Mouse (Mus musculus) hindbrain, embryonic 10.5 days (tissue): Measurements from ENCODE around the gene Ttc30a2. TPM values are rescaled to one million over a fixed set of nuclear protein-coding genes. Genes with fewer than 3 reads are reported as not detected.
"Not testable (repeated sequence)": the region's sequence is repeated elsewhere in the genome, so short reads cannot be mapped to it uniquely, and the experiment has no call there.

Experiments used
- DNase-seq: peaks from one replicate; pipeline ENCODE4 v3.0.0-alpha.2; 2017; ENCODE audit warnings: low spot score
- H3K27ac ChIP-seq: fragments of 300-500 bp; sonication (generic); 2 replicates; pipeline ENCODE4 v1.5.1; 2016; ENCODE audit warnings: mild to moderate bottlenecking, moderate library complexity
- H3K27me3 ChIP-seq: fragments of 300-500 bp; sonication (generic); 2 replicates; pipeline ENCODE4 v1.6.1; 2016; ENCODE audit warnings: mild to moderate bottlenecking; ENCODE audit not compliant: poor library complexity, insufficient read depth, severe bottlenecking
- H3K36me3 ChIP-seq: fragments of 300-500 bp; sonication (generic); 2 replicates; pipeline ENCODE4 v1.6.1; 2016; ENCODE audit warnings: mild to moderate bottlenecking, moderate library complexity
- H3K4me1 ChIP-seq: fragments of 300-500 bp; sonication (generic); replicated peaks from 2 replicates; pipeline ENCODE4 v1.6.1; 2016; ENCODE audit warnings: mild to moderate bottlenecking
- H3K4me3 ChIP-seq: fragments of 300-500 bp; sonication (generic); 2 replicates; pipeline ENCODE4 v1.5.1; 2016; ENCODE audit warnings: mild to moderate bottlenecking, moderate library complexity
- H3K9me3 ChIP-seq: fragments of 300-500 bp; sonication (generic); 2 replicates; pipeline ENCODE4 v1.6.1; 2016; ENCODE audit warnings: mild to moderate bottlenecking, moderate library complexity
- WGBS: fragments of 180-500 bp; shearing (Covaris S2); methylation state at CpG from one replicate; pipeline ENCODE4 v1.1.7; 2016; 5-methylcytosine and 5-hydroxymethylcytosine counted together
- polyA plus RNA-seq: library from polyadenylated mRNA; unstranded; fragments of >200 nt; fragmentation: Nextera tagmentation; extraction: Ambion mirVana; gene quantifications from 2 replicates; pipeline ENCODE4 v1.2.1, GENCODE M21; 2016

Gene Ttc30a2
- polyA plus RNA-seq, 1 experiment from 2014 or later, result 0.72 TPM

GRCm38 (mm10) chr2:75990885-75991539, 13.0 kb upstream of the Ttc30a2 start:
- WGBS, result 46% methylated on average over 13 of the region's 13 CpGs
- Histone ChIP-seq H3K27me3 (no peaks in the 10 kb centered on the region), H3K4me1 (peaks cover 53% of the 10 kb centered on the region), H3K36me3 (no peaks in the 10 kb centered on the region), H3K4me3 (no peak overlapping the region), H3K9me3 (no peaks in the 10 kb centered on the region), H3K27ac (peak overlapping the region; percentile 81)
- DNase-seq, result peak; percentile 83

DNA sequence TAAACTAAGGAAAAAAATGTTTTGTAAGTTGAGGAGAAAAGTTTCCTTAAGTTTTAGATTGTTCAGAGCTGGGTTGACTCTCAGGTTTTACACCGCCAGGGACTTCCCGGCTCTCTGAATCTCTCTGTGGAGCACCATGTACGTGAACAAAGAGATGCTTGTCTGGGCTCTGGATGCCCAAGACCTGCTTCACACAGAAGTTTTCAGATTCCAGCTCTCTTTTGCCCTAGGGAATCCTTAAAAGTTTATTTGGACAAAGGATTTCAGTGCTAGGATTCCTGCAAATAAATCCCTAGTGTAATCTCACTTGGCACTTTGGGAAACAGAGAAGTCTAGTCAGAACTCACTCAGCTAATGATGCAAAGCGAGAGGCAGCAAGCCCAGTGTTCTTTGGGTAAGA, 11.7 kb upstream of the Ttc30a2 start:
- H3K27ac ChIP-seq, result peak overlapping the region; percentile 81
- no peak overlapping the region for H3K4me3 ChIP-seq
- 53% methylated on average over 4 of the region's 4 CpGs for WGBS
- no peaks in the 10 kb centered on the region for H3K36me3 ChIP-seq
- no peaks in the 10 kb centered on the region for H3K9me3 ChIP-seq
- H3K27me3 ChIP-seq, result no peaks in the 10 kb centered on the region
- DNase-seq, result no peak
- H3K4me1 ChIP-seq, result peaks cover 61% of the 10 kb centered on the region

DNA sequence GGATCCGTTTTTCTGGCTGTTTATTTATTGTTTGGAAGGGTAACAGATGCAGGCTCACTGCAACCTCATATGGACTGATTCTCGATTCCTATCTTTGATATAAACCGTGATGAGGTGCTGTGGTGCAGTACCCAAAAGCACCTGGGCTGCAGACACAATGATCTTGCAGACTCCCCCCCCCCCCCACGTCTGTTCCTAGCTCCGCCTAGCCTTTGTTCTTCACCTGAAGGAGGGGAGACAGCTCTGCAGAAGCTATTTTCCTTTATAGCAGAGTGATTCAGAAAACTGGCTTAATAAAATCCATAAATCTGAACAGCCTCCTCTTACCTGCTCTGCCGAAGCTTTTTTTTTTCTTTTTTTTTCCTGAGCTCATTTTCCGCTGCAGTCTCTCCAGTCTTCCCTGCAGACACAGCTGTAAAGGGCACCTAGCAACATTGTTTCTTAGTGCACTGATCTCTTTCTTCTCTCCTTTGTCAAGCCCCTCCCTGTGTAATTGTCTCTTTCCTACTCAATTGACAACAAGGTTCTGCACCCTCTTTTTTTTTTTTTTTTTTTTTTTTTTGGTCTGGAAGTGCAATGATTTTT, 10.9 kb upstream of the Ttc30a2 start:
- peaks cover 61% of the 10 kb centered on the region for H3K4me1 ChIP-seq

GRCm38 (mm10) chr2:75988378-75988777, 10.4 kb upstream of the Ttc30a2 start:
- Histone ChIP-seq H3K4me1 (peaks cover 56% of the 10 kb centered on the region), H3K27ac (peak overlapping the region; percentile 81), H3K9me3 (no peaks in the 10 kb centered on the region), H3K27me3 (no peaks in the 10 kb centered on the region), H3K4me3 (no peak overlapping the region), H3K36me3 (no peaks in the 10 kb centered on the region)
- WGBS, result 68% methylated on average over 4 of the region's 4 CpGs
- DNase-seq, result no peak

More for the DNA sequence above, 10.9 kb upstream of the Ttc30a2 start:
- Histone ChIP-seq H3K9me3 (no peaks in the 10 kb centered on the region), H3K36me3 (no peaks in the 10 kb centered on the region), H3K27me3 (no peaks in the 10 kb centered on the region), H3K4me3 (no peak overlapping the region), H3K27ac (peak overlapping the region; percentile 81)
- 47% methylated on average over 7 of the region's 7 CpGs for WGBS
- no peak for DNase-seq

- Histone ChIP-seq H3K27ac (peak overlapping the region; percentile 81), H3K4me1 (peaks cover 55% of the 10 kb centered on the region)
Observed at GRCm38 (mm10) chr2:75987739-75988138, 9.8 kb upstream of the Ttc30a2 start.

DNA sequence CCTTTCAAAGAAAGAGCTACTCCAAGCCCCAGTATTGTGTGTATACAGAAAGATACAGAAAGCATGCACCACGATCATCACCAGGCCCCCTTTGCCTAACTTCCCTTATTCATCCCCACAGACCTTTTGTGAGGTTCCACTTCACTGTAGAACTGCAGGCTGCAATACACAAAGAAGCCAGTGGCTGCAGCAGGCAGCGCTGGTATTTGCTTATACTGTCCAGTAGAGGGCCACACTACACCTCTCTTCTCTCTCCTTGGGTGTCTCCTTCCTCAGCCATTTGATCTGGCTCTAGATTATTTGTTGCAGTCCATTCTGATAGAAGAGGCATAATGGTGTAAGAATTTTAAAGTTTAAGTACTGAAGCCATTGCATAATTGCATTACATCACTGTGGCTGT, 7.2 kb upstream of the Ttc30a2 start:
- peak; percentile 72 for DNase-seq
- H3K36me3 ChIP-seq, result no peaks in the 10 kb centered on the region
- no peak overlapping the region for H3K4me3 ChIP-seq
- no peaks in the 10 kb centered on the region for H3K9me3 ChIP-seq
- H3K4me1 ChIP-seq, result peaks cover 37% of the 10 kb centered on the region
- H3K27me3 ChIP-seq, result no peaks in the 10 kb centered on the region
- peak overlapping the region; percentile 76 for H3K27ac ChIP-seq
- 9% methylated on average over 2 of the region's 2 CpGs for WGBS

More at GRCm38 (mm10) chr2:75987739-75988138, 9.8 kb upstream of the Ttc30a2 start:
- no peak for DNase-seq
- Histone ChIP-seq H3K27me3 (no peaks in the 10 kb centered on the region), H3K9me3 (no peaks in the 10 kb centered on the region), H3K4me3 (no peak overlapping the region), H3K36me3 (no peaks in the 10 kb centered on the region)
- WGBS, result 72% methylated on average over 9 of the region's 9 CpGs

DNA sequence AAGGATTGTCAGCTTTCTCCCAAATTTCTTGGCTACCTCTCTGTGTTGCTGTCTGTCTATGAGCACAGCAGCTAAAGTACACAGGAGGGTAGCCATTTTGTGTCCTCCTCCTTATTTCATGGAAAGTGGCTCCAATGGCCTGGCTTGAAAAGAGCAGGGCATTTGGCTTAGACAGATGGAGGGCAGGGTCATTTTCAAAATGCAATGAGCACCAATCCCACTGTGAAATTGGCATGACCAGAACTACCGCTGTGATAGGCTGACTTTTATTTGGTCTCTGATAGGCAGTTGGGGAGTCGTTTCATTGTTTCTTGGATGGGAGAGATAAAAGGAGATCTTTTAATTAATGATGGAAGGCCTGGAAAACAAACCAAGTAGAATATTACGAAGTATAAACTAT, 5.9 kb upstream of the Ttc30a2 start:
- peaks cover 31% of the 10 kb centered on the region for H3K4me1 ChIP-seq
- DNase-seq, result no peak
- no peaks in the 10 kb centered on the region for H3K36me3 ChIP-seq
- no peaks in the 10 kb centered on the region for H3K9me3 ChIP-seq
- WGBS, result 70% methylated on average over 3 of the region's 3 CpGs
- H3K27ac ChIP-seq, result peak overlapping the region; percentile 17; the same call in 1 of the 2 replicates
- H3K4me3 ChIP-seq, result no peak overlapping the region
- H3K27me3 ChIP-seq, result no peaks in the 10 kb centered on the region

DNA sequence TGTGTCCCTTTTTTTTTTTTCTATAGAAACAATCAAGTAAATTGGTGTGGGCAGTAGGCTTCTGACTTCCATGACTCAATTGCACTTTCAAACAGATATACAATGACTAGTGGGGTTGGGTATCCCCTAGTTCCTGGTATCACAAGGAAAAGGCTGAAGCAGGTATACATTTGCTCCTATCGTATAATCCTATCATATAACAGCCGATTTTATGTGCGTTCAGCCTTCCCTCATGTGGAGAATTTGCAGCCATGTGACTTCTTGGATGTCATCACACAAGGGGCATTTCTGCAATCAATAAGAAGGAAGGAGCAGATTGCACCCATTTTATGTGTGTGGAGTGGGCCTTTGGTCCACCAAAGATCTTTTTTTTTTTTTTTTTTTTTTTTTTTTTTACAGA, 5.1 kb upstream of the Ttc30a2 start:
- Histone ChIP-seq H3K27me3 (no peaks in the 10 kb centered on the region), H3K4me1 (peaks cover 23% of the 10 kb centered on the region), H3K27ac (no peak overlapping the region), H3K9me3 (no peaks in the 10 kb centered on the region), H3K36me3 (no peaks in the 10 kb centered on the region), H3K4me3 (no peak overlapping the region)
- DNase-seq, result no peak
- WGBS, result 98% methylated on average over 3 of the region's 3 CpGs

GRCm38 (mm10) chr2:75982626-75983025, 4.7 kb upstream of the Ttc30a2 start:
- DNase-seq, result no peak
- Histone ChIP-seq H3K36me3 (no peaks in the 10 kb centered on the region), H3K4me3 (no peak overlapping the region), H3K27ac (no peak overlapping the region), H3K27me3 (no peaks in the 10 kb centered on the region), H3K9me3 (no peaks in the 10 kb centered on the region), H3K4me1 (peaks cover 19% of the 10 kb centered on the region)
- 95% methylated on average over 4 of the region's 4 CpGs for WGBS

DNA sequence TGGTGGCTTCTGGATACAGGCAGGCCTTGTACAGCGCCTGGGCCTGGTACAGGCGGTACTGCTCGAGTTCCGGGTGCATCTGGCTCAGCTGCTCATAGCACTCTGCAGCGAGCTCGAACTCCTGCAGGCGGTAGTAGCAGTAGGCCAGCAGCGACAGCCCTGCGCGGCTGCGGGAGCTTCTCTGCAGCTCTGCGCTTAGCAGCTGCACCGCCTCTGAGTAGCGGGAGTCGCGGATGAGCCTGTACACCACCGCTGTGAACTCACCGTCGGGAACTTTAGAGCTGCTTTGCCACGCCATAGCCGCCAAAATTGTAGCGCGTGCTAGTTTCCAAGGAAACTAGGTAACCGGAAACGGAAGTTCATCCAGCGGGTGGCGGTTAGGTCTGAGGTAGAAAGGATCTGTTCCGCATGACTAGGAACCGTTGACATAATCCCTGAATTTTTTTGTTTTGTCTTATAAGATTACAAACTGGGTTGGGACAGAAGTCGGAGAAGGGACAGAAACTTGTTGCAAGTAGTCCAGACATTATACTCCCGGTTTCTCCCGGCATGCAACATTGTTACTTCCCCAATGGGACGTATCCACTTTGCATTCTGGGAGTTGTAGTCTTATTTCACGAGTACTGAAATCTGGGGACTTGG, 3.6 kb upstream of the Ttc30a2 start, which contains the start of gene Ttc30a1:
Gene Ttc30a1 (minus strand): TSS at position 528 of the 642 bp plus-strand sequence.
- Histone ChIP-seq H3K4me3 (peak within 1 kb of the TSS; percentile 57), H3K4me1 (peaks cover 15% of the 10 kb centered on the region), H3K27ac (peak within 1 kb of the TSS; percentile 92)
- H3K36me3 ChIP-seq, H3K27me3 ChIP-seq, H3K9me3 ChIP-seq: not testable (repeated sequence)
- 3% methylated on average over 32 of the region's 34 CpGs for WGBS
- DNase-seq, result peak; percentile 87

- H3K9me3 ChIP-seq, DNase-seq, H3K27me3 ChIP-seq, H3K36me3 ChIP-seq: not testable (repeated sequence)
- Histone ChIP-seq H3K27ac (peak overlapping the region; percentile 92), H3K4me1 (peaks cover 11% of the 10 kb centered on the region), H3K4me3 (peak overlapping the region; percentile 57)
- 97% methylated on average over 13 of the region's 13 CpGs for WGBS
Observed at GRCm38 (mm10) chr2:75980933-75981439, 3.0 kb upstream of the Ttc30a2 start.

DNA sequence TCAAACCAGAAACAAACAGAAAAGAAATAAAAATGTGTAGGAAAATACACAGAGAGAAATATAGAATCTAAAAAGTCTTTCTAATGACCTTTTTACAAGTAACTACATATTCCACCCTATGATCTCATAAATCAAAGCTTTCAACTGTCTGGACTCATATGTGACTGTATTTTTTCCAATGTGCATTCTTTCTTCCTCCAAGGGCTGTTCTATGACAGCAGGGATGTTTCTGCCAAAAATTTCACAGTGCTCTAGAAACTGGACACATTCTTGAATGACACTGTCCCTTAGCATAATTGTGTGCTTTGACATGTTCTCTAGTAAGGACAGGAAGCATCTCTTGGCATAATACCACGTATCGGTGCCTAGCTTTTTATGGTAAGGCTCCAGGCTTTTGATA, 1.9 kb downstream of the Ttc30a2 start:
- not testable (repeated sequence) for DNase-seq

GRCm38 (mm10) chr2:75974131-75974530, 3.8 kb downstream of the Ttc30a2 start:
- H3K4me3 ChIP-seq, result no peak overlapping the region
- no peaks in the 10 kb centered on the region for H3K4me1 ChIP-seq
- 82% methylated on average over 9 of the region's 9 CpGs for WGBS
- H3K9me3 ChIP-seq, result no peaks in the 10 kb centered on the region
- no peaks in the 10 kb centered on the region for H3K36me3 ChIP-seq
- no peaks in the 10 kb centered on the region for H3K27me3 ChIP-seq
- DNase-seq, result no peak
- H3K27ac ChIP-seq, result no peak overlapping the region

More for the DNA sequence above, 1.9 kb downstream of the Ttc30a2 start:
- H3K27ac ChIP-seq, H3K9me3 ChIP-seq, H3K4me1 ChIP-seq, H3K4me3 ChIP-seq, H3K36me3 ChIP-seq, H3K27me3 ChIP-seq: not testable (repeated sequence)
- 93% methylated on average over 2 of the region's 2 CpGs for WGBS
